Mouse (Mus musculus): ENCODE data around the gene Akr7a5.

GRCm38 (mm10) chr4:139289017-139289416, 21.5 kb upstream of the Akr7a5 start:
- TF ChIP-seq CTCF (IDR thresholded peaks at IDR 0.05; ENCODE audit: extremely low read depth, insufficient read depth, insufficient read length, insufficient replicate concordance) = peak; percentile 75; the same call in 1 of the 2 replicates
- TF ChIP-seq POLR2A (IDR thresholded peaks at IDR 0.05; ENCODE audit: low read depth, low read length) = no peak

All from spleen, adult 2 months (tissue).